Mouse (Mus musculus) myocyte (in vitro differentiated cells): ENCODE results near the gene She. TPM values are rescaled to one million over a fixed set of nuclear protein-coding genes. Genes with fewer than 3 reads are reported as not detected.
A peak's percentile ranks its signal among the peaks of the same experiment; 100 is the strongest.

Source experiments
- H3K27me3 ChIP-seq: one replicate; pipeline ENCODE4 v1.6.1; 2011; ENCODE audit not compliant: control insufficient read depth, insufficient read depth, insufficient read length
- H3K36me3 ChIP-seq: one replicate; pipeline ENCODE4 v1.6.1; 2011; ENCODE audit not compliant: control insufficient read depth, insufficient read depth
- H3K4me2 ChIP-seq: one replicate; pipeline ENCODE4 v1.6.1; 2011; ENCODE audit warnings: low read depth, control low read depth
- H3K4me3 ChIP-seq: one replicate; pipeline ENCODE4 v1.5.1; 2011; ENCODE audit warnings: mild to moderate bottlenecking, control low read depth, moderate library complexity
- H3K79me2 ChIP-seq: one replicate; pipeline ENCODE4 v1.6.1; 2011; ENCODE audit not compliant: control insufficient read depth, insufficient read depth
- H3ac ChIP-seq: one replicate; pipeline ENCODE4 v1.6.1; 2011; ENCODE audit not compliant: control insufficient read depth, insufficient read length
- CEBPB ChIP-seq: IDR thresholded peaks from 2 replicates; pipeline ENCODE4 v1.6.1; 2011; ENCODE audit warnings: mild to moderate bottlenecking, moderate library complexity; ENCODE audit not compliant: poor library complexity, insufficient read depth, severe bottlenecking
- E2F4 ChIP-seq: IDR thresholded peaks from one replicate; pipeline ENCODE4 v1.6.1; 2011; ENCODE audit warnings: mild to moderate bottlenecking, control low read depth, moderate library complexity; ENCODE audit not compliant: insufficient read depth
- MAX ChIP-seq: IDR thresholded peaks from one replicate; pipeline ENCODE4 v1.6.1; 2011; ENCODE audit warnings: low read depth, mild to moderate bottlenecking, control low read depth
- MYOD1 ChIP-seq, 3 experiments: IDR thresholded peaks; one replicate each; pipeline ENCODE4 v1.6.1; 2011; ENCODE audit warnings: control low read depth in 2 of 3, low read depth in 2 of 3, mild to moderate bottlenecking in 2 of 3, moderate library complexity in 1 of 3; ENCODE audit not compliant: insufficient read length in 2 of 3, control insufficient read depth in 1 of 3
- MYOG ChIP-seq, 3 experiments: IDR thresholded peaks; one replicate each; pipeline ENCODE4 v1.6.1; 2011; ENCODE audit warnings: control low read depth in 2 of 3, low read depth in 2 of 3, mild to moderate bottlenecking in 2 of 3; ENCODE audit not compliant: insufficient read length in 2 of 3, control insufficient read depth in 1 of 3, insufficient read depth in 1 of 3
- POLR2A ChIP-seq: IDR thresholded peaks from one replicate; pipeline ENCODE4 v1.6.1; 2011; ENCODE audit warnings: low read depth, mild to moderate bottlenecking, control low read depth, moderate library complexity; ENCODE audit not compliant: insufficient read length
- POLR2AphosphoS2 ChIP-seq: IDR thresholded peaks from one replicate; pipeline ENCODE4 v1.6.1; 2011; ENCODE audit warnings: low read depth, control low read depth; ENCODE audit not compliant: insufficient read length
- REST ChIP-seq: IDR thresholded peaks from one replicate; pipeline ENCODE4 v1.6.1; 2011; ENCODE audit warnings: mild to moderate bottlenecking, control low read depth, moderate library complexity; ENCODE audit not compliant: insufficient read depth, insufficient read length
- SRF ChIP-seq: IDR thresholded peaks from one replicate; pipeline ENCODE4 v1.6.1; 2011; ENCODE audit warnings: low read depth; ENCODE audit not compliant: control insufficient read depth, insufficient read length
- TCF12 ChIP-seq: IDR thresholded peaks from one replicate; pipeline ENCODE4 v1.6.1; 2011; ENCODE audit warnings: mild to moderate bottlenecking, control low read depth; ENCODE audit not compliant: poor library complexity, insufficient read depth, severe bottlenecking
- TCF3 ChIP-seq: IDR thresholded peaks from one replicate; pipeline ENCODE4 v1.6.1; 2011; ENCODE audit warnings: low read depth, control low read depth; ENCODE audit not compliant: insufficient read length
- USF1 ChIP-seq: IDR thresholded peaks from one replicate; pipeline ENCODE4 v1.6.1; 2011; ENCODE audit warnings: low read depth, mild to moderate bottlenecking, control low read depth, moderate library complexity
- polyA plus RNA-seq: library from polyadenylated mRNA; unstranded; fragments of >200 nt; fragmentation: generic; extraction: Trizol; gene quantifications from one replicate; pipeline ENCODE4 v1.2.1, GENCODE M21; 2012; ENCODE audit warnings: missing spikeins

Gene She
- polyA plus RNA-seq, 1 experiment = not detected

- H3K4me2 ChIP-seq = peak overlapping the region; percentile 21
- H3K79me2 ChIP-seq = no peaks in the 10 kb centered on the region
- TF ChIP-seq MYOG (IDR thresholded peaks at IDR 0.05; ENCODE audit: control insufficient read depth in 1 of 3, insufficient read depth in 1 of 3, insufficient read length in 2 of 3, low read depth in 2 of 3) (peak in 1 of 3 experiments; percentile 60), MAX (no peak), USF1 (no peak)
- no peaks in the 10 kb centered on the region for H3K36me3 ChIP-seq
- H3K27me3 ChIP-seq = no peaks in the 10 kb centered on the region
- H3ac ChIP-seq = no peak overlapping the region
- H3K4me3 ChIP-seq = no peak overlapping the region
Observed at GRCm38 (mm10) chr3:89869556-89869955, 38.4 kb downstream of the She start.

GRCm38 (mm10) chr3:89870472-89871271 lies 39.5 kb downstream of the She start:
- Histone ChIP-seq H3K79me2 (no peaks in the 10 kb centered on the region), H3K36me3 (no peaks in the 10 kb centered on the region), H3ac (no peak overlapping the region), H3K4me2 (no peak overlapping the region), H3K27me3 (no peaks in the 10 kb centered on the region), H3K4me3 (no peak overlapping the region)
- TF ChIP-seq SRF = no peak
- no peak for TF ChIP-seq MAX
- TF ChIP-seq TCF12 = no peak
- TF ChIP-seq E2F4 = no peak
- no peak for TF ChIP-seq MYOG (IDR thresholded peaks at IDR 0.05; ENCODE audit: control insufficient read depth in 1 of 3, insufficient read depth in 1 of 3, insufficient read length in 2 of 3, low read depth in 2 of 3)
- TF ChIP-seq POLR2A = no peak
- TF ChIP-seq REST = no peak
- no peak for TF ChIP-seq CEBPB
- TF ChIP-seq MYOD1 (IDR thresholded peaks at IDR 0.05; ENCODE audit: control insufficient read depth in 1 of 3, insufficient read length in 2 of 3, low read depth in 2 of 3) = no peak
- TF ChIP-seq TCF3 = no peak

DNA sequence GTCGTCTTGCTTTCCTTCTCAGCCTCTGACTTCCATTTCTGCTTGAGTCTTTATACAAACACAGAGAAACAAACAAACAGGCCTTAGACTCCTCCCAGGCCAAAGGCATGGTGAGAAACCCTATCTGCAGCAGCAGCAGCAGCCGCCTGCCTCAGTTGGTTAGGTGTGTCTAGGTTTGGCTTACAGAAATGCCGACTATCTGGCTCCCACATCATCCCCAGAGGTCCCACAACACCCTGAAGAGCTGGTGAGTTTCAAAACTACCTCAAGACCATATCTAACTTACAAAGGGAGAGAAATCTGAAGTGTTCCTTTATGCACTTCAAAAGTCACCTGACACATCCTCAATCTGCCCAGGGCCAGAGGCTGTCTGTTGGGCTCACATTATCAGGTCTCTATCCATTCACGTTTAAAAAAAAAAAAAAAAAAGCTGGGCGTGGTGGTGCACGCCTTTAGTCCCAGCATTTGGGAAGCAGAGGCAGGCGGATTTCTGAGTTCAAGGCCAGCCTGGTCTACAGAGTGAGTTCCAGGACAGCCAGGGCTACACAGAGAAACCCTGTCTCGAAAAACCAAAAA lies 40.3 kb downstream of the She start:
- H3K79me2 ChIP-seq = no peaks in the 10 kb centered on the region
- no peaks in the 10 kb centered on the region for H3K27me3 ChIP-seq
- no peaks in the 10 kb centered on the region for H3K36me3 ChIP-seq
- TF ChIP-seq USF1 = no peak
- TF ChIP-seq MYOG (IDR thresholded peaks at IDR 0.05; ENCODE audit: control insufficient read depth in 1 of 3, insufficient read depth in 1 of 3, insufficient read length in 2 of 3, low read depth in 2 of 3) = no peak
- no peak for TF ChIP-seq E2F4
- TF ChIP-seq POLR2AphosphoS2 = no peak
- TF ChIP-seq TCF3 = no peak
- TF ChIP-seq MAX = no peak
- no peak overlapping the region for H3ac ChIP-seq
- H3K4me2 ChIP-seq = no peak overlapping the region
- no peak overlapping the region for H3K4me3 ChIP-seq

GRCm38 (mm10) chr3:89872209-89872608 lies 41.0 kb downstream of the She start:
- no peaks in the 10 kb centered on the region for H3K79me2 ChIP-seq
- no peak overlapping the region for H3K4me2 ChIP-seq
- no peak overlapping the region for H3K4me3 ChIP-seq
- no peak for TF ChIP-seq TCF12
- TF ChIP-seq CEBPB = no peak
- no peak for TF ChIP-seq USF1
- TF ChIP-seq MAX = no peak
- TF ChIP-seq REST = no peak
- H3K36me3 ChIP-seq = no peaks in the 10 kb centered on the region
- no peaks in the 10 kb centered on the region for H3K27me3 ChIP-seq
- no peak overlapping the region for H3ac ChIP-seq

GRCm38 (mm10) chr3:89872684-89873083 lies 41.5 kb downstream of the She start:
- Histone ChIP-seq H3K27me3 (no peaks in the 10 kb centered on the region), H3K79me2 (no peaks in the 10 kb centered on the region), H3K4me3 (no peak overlapping the region), H3K4me2 (no peak overlapping the region), H3K36me3 (no peaks in the 10 kb centered on the region), H3ac (no peak overlapping the region)
- TF ChIP-seq CEBPB (no peak), MYOG (IDR thresholded peaks at IDR 0.05; ENCODE audit: control insufficient read depth in 1 of 3, insufficient read depth in 1 of 3, insufficient read length in 2 of 3, low read depth in 2 of 3) (no peak), POLR2AphosphoS2 (no peak), MAX (no peak), MYOD1 (IDR thresholded peaks at IDR 0.05; ENCODE audit: control insufficient read depth in 1 of 3, insufficient read length in 2 of 3, low read depth in 2 of 3) (no peak), SRF (no peak)
